Mouse (Mus musculus) midbrain, embryonic 10.5 days (tissue): ENCODE measurements at regions not wholly inside any gene's neighbourhood (a gene's known extent, or its start where the extent isn't known, plus 50 kb on each side); places are given as distances from the start of the nearest gene placed in this dataset.

ENCODE experiments used
- DNase-seq: peaks from one replicate; pipeline ENCODE4 v3.0.0-alpha.2; 2017; ENCODE audit warnings: low spot score
- H3K27ac ChIP-seq: fragments of 300-500 bp; sonication (generic); replicated peaks from 2 replicates; pipeline ENCODE4 v1.5.1; 2016; ENCODE audit warnings: mild to moderate bottlenecking
- H3K27me3 ChIP-seq: fragments of 300-500 bp; sonication (generic); 2 replicates; pipeline ENCODE4 v1.6.1; 2016; ENCODE audit warnings: low read depth, mild to moderate bottlenecking; ENCODE audit not compliant: poor library complexity, severe bottlenecking
- H3K36me3 ChIP-seq: fragments of 300-500 bp; sonication (generic); 2 replicates; pipeline ENCODE4 v1.6.1; 2016; ENCODE audit warnings: mild to moderate bottlenecking, moderate library complexity
- H3K4me1 ChIP-seq: fragments of 300-500 bp; sonication (generic); 2 replicates; pipeline ENCODE4 v1.6.1; 2016
- H3K4me3 ChIP-seq: fragments of 300-500 bp; sonication (generic); 2 replicates; pipeline ENCODE4 v1.5.1; 2016; ENCODE audit warnings: mild to moderate bottlenecking, moderate library complexity
- H3K9me3 ChIP-seq: fragments of 300-500 bp; sonication (generic); replicated peaks from 2 replicates; pipeline ENCODE4 v1.6.1; 2016; ENCODE audit warnings: mild to moderate bottlenecking
- WGBS: fragments of 180-500 bp; shearing (Covaris S2); methylation state at CpG from one replicate; pipeline ENCODE4 v1.1.7; 2016; 5-methylcytosine and 5-hydroxymethylcytosine counted together

DNA sequence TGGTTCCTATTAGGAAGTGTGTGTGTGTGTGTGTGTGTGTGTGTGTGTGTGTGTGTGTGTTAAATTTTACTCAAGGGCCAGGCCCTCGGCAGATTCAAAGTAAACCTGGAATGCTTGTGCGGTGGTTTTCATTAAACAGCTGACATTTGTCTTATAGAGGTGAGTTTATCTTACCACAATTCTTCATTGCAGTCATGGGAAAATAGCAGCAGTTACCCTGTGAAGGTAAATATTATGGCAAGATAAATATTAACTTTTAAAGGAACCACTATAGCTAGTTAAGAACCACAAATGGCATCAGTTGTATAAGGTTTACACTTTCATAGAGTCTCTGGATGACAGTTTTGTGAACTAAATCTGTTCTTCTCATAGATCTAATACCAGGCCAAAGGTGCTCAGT is 495.6 kb downstream of the Rwdd3 start:
- H3K9me3 ChIP-seq = no peaks in the 10 kb centered on the region
- 82% methylated on average over 2 of the region's 2 CpGs for WGBS
- no peaks in the 10 kb centered on the region for H3K36me3 ChIP-seq
- H3K27ac ChIP-seq = no peak overlapping the region
- H3K4me3 ChIP-seq = no peak overlapping the region
- no peaks in the 10 kb centered on the region for H3K4me1 ChIP-seq
- H3K27me3 ChIP-seq = no peaks in the 10 kb centered on the region
- no peak for DNase-seq

GRCm38 (mm10) chr3:120668654-120669053 is 502.8 kb downstream of the Rwdd3 start:
- H3K4me1 ChIP-seq = no peaks in the 10 kb centered on the region
- H3K27ac ChIP-seq = no peak overlapping the region
- H3K36me3 ChIP-seq = no peaks in the 10 kb centered on the region
- no peaks in the 10 kb centered on the region for H3K27me3 ChIP-seq
- 92% methylated on average over 3 of the region's 3 CpGs for WGBS
- no peak overlapping the region for H3K4me3 ChIP-seq
- no peaks in the 10 kb centered on the region for H3K9me3 ChIP-seq
- no peak for DNase-seq

DNA sequence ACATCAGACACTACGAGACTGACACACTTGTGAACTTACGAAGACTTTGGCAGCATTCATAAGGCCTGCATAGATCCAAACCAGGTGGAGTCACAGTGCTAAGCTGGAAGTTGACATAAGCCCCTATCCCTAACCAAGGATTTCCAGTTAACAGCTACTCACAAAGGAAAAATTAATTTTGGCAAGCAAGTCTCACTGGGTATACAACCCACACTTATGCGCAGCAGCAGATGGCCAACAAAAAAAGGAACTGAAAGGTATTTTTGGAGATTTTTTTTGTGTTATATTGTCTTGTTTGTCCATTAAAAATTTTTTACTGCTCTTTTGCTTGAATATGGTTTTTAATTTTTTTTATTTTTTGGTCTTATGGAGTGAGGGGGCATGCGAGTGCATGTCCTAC is 509.0 kb downstream of the Rwdd3 start:
- no peak for DNase-seq
- no peak overlapping the region for H3K4me3 ChIP-seq
- H3K4me1 ChIP-seq = no peaks in the 10 kb centered on the region
- H3K9me3 ChIP-seq = no peaks in the 10 kb centered on the region
- 95% methylated on average over 4 of the region's 4 CpGs for WGBS
- no peak overlapping the region for H3K27ac ChIP-seq
- no peaks in the 10 kb centered on the region for H3K36me3 ChIP-seq
- no peaks in the 10 kb centered on the region for H3K27me3 ChIP-seq

- Histone ChIP-seq H3K36me3 (no peaks in the 10 kb centered on the region), H3K4me1 (no peaks in the 10 kb centered on the region), H3K9me3 (no peaks in the 10 kb centered on the region), H3K27me3 (no peaks in the 10 kb centered on the region), H3K27ac (no peak overlapping the region), H3K4me3 (no peak overlapping the region)
- 77% methylated on average over 4 of the region's 4 CpGs for WGBS
- no peak for DNase-seq
Measured at GRCm38 (mm10) chr3:120660776-120661175, 510.7 kb downstream of the Rwdd3 start.

GRCm38 (mm10) chr3:120649047-120649868 is 522.2 kb downstream of the Rwdd3 start:
- no peak for DNase-seq
- 53% methylated on average over 12 of the region's 12 CpGs for WGBS

GRCm38 (mm10) chr3:120648391-120648790 is 523.1 kb downstream of the Rwdd3 start:
- Histone ChIP-seq H3K9me3 (no peaks in the 10 kb centered on the region), H3K27me3 (peaks cover 24% of the 10 kb centered on the region), H3K27ac (no peak overlapping the region), H3K4me1 (peaks cover 19% of the 10 kb centered on the region), H3K4me3 (no peak overlapping the region), H3K36me3 (no peaks in the 10 kb centered on the region)
- no peak for DNase-seq
- 98% methylated on average over 5 of the region's 5 CpGs for WGBS

More at GRCm38 (mm10) chr3:120649047-120649868, 522.2 kb downstream of the Rwdd3 start:
- Histone ChIP-seq H3K27ac (no peak overlapping the region), H3K9me3 (no peaks in the 10 kb centered on the region), H3K27me3 (peaks cover 24% of the 10 kb centered on the region), H3K36me3 (no peaks in the 10 kb centered on the region), H3K4me3 (no peak overlapping the region), H3K4me1 (peaks cover 19% of the 10 kb centered on the region)

- Histone ChIP-seq H3K36me3 (no peaks in the 10 kb centered on the region), H3K27me3 (no peaks in the 10 kb centered on the region), H3K4me3 (no peak overlapping the region), H3K9me3 (no peaks in the 10 kb centered on the region), H3K27ac (no peak overlapping the region), H3K4me1 (no peaks in the 10 kb centered on the region)
- WGBS = 78% methylated on average over 9 of the region's 9 CpGs
- DNase-seq = no peak
Measured at GRCm38 (mm10) chr3:120636669-120637305, 534.7 kb downstream of the Rwdd3 start.

- Histone ChIP-seq H3K27me3 (no peaks in the 10 kb centered on the region), H3K27ac (no peak overlapping the region), H3K36me3 (no peaks in the 10 kb centered on the region), H3K9me3 (no peaks in the 10 kb centered on the region), H3K4me3 (no peak overlapping the region), H3K4me1 (no peaks in the 10 kb centered on the region)
- no peak for DNase-seq
- 90% methylated on average over 6 of the region's 6 CpGs for WGBS
Measured at GRCm38 (mm10) chr3:120618358-120618757, 553.1 kb downstream of the Rwdd3 start.

DNA sequence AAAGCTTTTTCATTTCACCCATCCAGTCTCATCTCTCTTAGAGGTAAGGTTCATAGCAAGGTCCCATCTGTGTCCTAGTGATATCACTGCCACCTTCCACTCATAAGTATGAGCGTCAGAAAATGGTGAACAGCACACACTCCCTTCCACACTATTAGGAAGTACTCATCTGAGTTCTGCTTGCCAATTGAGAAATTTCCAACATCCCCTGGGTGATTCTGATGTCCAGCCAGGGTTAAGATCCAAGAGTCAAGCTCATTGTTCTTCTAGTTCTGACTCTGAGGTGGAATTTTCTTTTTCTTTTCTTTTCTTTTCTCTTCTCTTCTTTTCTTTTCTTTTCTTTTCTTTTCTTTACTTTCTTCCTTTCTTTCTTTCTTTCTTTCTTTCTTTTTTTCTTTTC is 577.3 kb downstream of the Rwdd3 start:
- Histone ChIP-seq H3K9me3 (no peaks in the 10 kb centered on the region), H3K27me3 (no peaks in the 10 kb centered on the region), H3K27ac (no peak overlapping the region), H3K4me1 (no peaks in the 10 kb centered on the region), H3K4me3 (no peak overlapping the region), H3K36me3 (no peaks in the 10 kb centered on the region)
- 91% methylated on average over 1 of the region's 1 CpGs for WGBS
- no peak for DNase-seq

- Histone ChIP-seq H3K4me3 (no peak overlapping the region), H3K9me3 (no peaks in the 10 kb centered on the region), H3K36me3 (no peaks in the 10 kb centered on the region), H3K4me1 (no peaks in the 10 kb centered on the region), H3K27ac (no peak overlapping the region), H3K27me3 (no peaks in the 10 kb centered on the region)
- WGBS = 73% methylated on average over 2 of the region's 2 CpGs
- no peak for DNase-seq
Measured at GRCm38 (mm10) chr3:120591183-120591582, 580.3 kb downstream of the Rwdd3 start.

- Histone ChIP-seq H3K27ac (no peak overlapping the region), H3K4me3 (no peak overlapping the region), H3K36me3 (no peaks in the 10 kb centered on the region), H3K9me3 (no peaks in the 10 kb centered on the region), H3K4me1 (no peaks in the 10 kb centered on the region), H3K27me3 (no peaks in the 10 kb centered on the region)
- WGBS = 68% methylated on average over 6 of the region's 6 CpGs
- no peak for DNase-seq
Measured at GRCm38 (mm10) chr3:120570806-120571425, 600.6 kb downstream of the Rwdd3 start.

DNA sequence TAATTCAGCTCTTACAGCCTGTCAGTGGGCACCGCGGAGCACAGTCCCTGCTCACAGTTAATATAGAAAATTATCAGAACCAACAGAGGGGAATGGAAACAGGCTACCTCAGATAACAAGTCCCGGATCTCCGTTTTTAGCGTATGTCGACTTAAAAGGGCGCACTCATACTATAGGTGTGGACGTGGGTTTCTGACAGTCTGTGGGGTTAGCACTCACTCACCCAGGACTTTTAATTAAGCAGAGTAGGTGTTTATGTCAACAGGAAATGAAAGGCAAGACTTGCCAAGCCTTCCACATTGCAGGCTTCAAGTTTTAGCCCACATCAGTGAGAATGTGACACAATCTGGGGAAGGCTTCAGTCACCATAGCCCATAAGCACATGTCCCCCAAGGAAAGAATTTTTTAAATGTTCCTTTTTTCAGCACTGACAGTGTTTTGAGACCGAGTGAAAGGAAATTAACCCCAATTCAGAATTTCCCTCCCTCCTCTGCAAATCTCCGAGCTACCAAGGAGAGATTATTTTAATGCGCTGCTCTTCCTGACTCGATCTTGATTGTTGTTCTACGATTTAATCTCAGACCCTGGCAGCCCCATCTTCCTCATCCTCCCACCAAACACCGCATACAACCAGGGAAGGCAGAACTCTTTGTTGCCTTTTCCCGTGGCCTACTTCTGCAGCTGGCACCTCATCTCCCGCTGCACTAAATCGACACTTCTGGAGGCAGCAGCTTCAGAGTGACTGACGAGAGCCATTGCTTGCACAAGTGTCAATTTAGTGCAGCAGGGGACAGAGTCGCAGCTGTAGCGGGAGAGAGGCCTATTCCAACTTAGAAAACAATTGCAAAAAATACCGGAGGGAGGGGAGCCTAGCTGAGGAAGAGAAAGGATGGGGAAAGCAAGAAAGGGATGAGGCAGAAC is 629.7 kb downstream of the Rwdd3 start:
- Histone ChIP-seq H3K9me3 (no peaks in the 10 kb centered on the region), H3K27ac (peak overlapping the region; percentile 69), H3K27me3 (no peaks in the 10 kb centered on the region), H3K4me1 (peaks cover 13% of the 10 kb centered on the region), H3K4me3 (no peak overlapping the region), H3K36me3 (no peaks in the 10 kb centered on the region)
- WGBS = 63% methylated on average over 21 of the region's 21 CpGs
- DNase-seq = no peak
